Mouse (Mus musculus) myocyte (in vitro differentiated cells): ENCODE results near the gene Snx10.

Source experiments
- E2F4 ChIP-seq: IDR thresholded peaks from one replicate; pipeline ENCODE4 v1.6.1; 2011; ENCODE audit warnings: mild to moderate bottlenecking, control low read depth, moderate library complexity; ENCODE audit not compliant: insufficient read depth
- MYOD1 ChIP-seq, 3 experiments: IDR thresholded peaks; one replicate each; pipeline ENCODE4 v1.6.1; 2011; ENCODE audit warnings: control low read depth in 2 of 3, low read depth in 2 of 3, mild to moderate bottlenecking in 2 of 3, moderate library complexity in 1 of 3; ENCODE audit not compliant: insufficient read length in 2 of 3, control insufficient read depth in 1 of 3
- MYOG ChIP-seq, 3 experiments: IDR thresholded peaks; one replicate each; pipeline ENCODE4 v1.6.1; 2011; ENCODE audit warnings: control low read depth in 2 of 3, low read depth in 2 of 3, mild to moderate bottlenecking in 2 of 3; ENCODE audit not compliant: insufficient read length in 2 of 3, control insufficient read depth in 1 of 3, insufficient read depth in 1 of 3
- POLR2A ChIP-seq: IDR thresholded peaks from one replicate; pipeline ENCODE4 v1.6.1; 2011; ENCODE audit warnings: low read depth, mild to moderate bottlenecking, control low read depth, moderate library complexity; ENCODE audit not compliant: insufficient read length
- SRF ChIP-seq: IDR thresholded peaks from one replicate; pipeline ENCODE4 v1.6.1; 2011; ENCODE audit warnings: low read depth; ENCODE audit not compliant: control insufficient read depth, insufficient read length
- TCF12 ChIP-seq: IDR thresholded peaks from one replicate; pipeline ENCODE4 v1.6.1; 2011; ENCODE audit warnings: mild to moderate bottlenecking, control low read depth; ENCODE audit not compliant: poor library complexity, insufficient read depth, severe bottlenecking
- USF1 ChIP-seq: IDR thresholded peaks from one replicate; pipeline ENCODE4 v1.6.1; 2011; ENCODE audit warnings: low read depth, mild to moderate bottlenecking, control low read depth, moderate library complexity

DNA sequence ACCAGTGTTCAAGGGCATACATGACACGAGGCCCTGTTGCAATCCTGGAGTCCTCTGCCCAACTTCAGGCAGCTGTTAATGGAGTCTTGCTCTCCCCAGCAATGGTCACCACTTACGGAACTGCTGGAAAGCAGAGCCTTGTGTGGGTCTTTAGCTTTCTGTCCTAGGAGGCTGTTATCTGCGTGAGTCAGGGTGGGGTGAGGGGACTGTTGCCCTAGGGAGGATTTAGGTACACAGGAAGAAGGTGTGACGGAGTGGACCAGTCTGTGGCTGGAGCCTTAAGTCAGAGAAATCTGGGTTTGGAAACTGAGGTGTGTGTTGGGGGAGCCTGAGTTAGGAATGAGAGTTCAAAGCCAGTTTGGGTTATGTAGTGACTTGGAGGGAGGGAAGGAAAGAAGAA is 49.4 kb downstream of the Snx10 start:
- TF ChIP-seq POLR2A: no peak
- no peak for TF ChIP-seq TCF12
- TF ChIP-seq E2F4: no peak
- no peak for TF ChIP-seq MYOD1 (IDR thresholded peaks at IDR 0.05; ENCODE audit: control insufficient read depth in 1 of 3, insufficient read length in 2 of 3, low read depth in 2 of 3)
- no peak for TF ChIP-seq USF1
- no peak for TF ChIP-seq SRF
- no peak for TF ChIP-seq MYOG (IDR thresholded peaks at IDR 0.05; ENCODE audit: control insufficient read depth in 1 of 3, insufficient read depth in 1 of 3, insufficient read length in 2 of 3, low read depth in 2 of 3)
